Mouse (Mus musculus): ENCODE data around the gene Tefm.

The Tefm gene

GRCm38 (mm10) chr11:80090555-80091164 is 51.3 kb downstream of the Tefm start:
- no peak for DNase-seq (ENCODE audit: low spot score in 2 of 2)

GRCm38 (mm10) chr11:80089817-80090214 is 52.2 kb downstream of the Tefm start:
- no peak for DNase-seq (ENCODE audit: low spot score in 2 of 2)

GRCm38 (mm10) chr11:80088917-80089816 is 52.8 kb downstream of the Tefm start, which contains the start of gene Atad5:
TSS of gene Atad5 (plus strand) at chr11:80089400.
- peak; percentile 93 to 97 for DNase-seq (ENCODE audit: low spot score in 2 of 2)

- peak; percentile 87 to 95 for DNase-seq (ENCODE audit: low spot score in 2 of 2)
Measured at GRCm38 (mm10) chr11:80086844-80087243, 55.1 kb downstream of the Tefm start.
